Mouse (Mus musculus) CH12F3 (cell line): ENCODE measurements around the gene Setdb2.

Source experiments
- in situ Hi-C: fragments of 300-500 bp; cut with MboI; formaldehyde crosslinking; loops from 2 replicates; pipeline ENCODE4 v1.14.3; 2020; ENCODE audit warnings: low sequenced_read_pairs

Setdb2 gene

DNA sequence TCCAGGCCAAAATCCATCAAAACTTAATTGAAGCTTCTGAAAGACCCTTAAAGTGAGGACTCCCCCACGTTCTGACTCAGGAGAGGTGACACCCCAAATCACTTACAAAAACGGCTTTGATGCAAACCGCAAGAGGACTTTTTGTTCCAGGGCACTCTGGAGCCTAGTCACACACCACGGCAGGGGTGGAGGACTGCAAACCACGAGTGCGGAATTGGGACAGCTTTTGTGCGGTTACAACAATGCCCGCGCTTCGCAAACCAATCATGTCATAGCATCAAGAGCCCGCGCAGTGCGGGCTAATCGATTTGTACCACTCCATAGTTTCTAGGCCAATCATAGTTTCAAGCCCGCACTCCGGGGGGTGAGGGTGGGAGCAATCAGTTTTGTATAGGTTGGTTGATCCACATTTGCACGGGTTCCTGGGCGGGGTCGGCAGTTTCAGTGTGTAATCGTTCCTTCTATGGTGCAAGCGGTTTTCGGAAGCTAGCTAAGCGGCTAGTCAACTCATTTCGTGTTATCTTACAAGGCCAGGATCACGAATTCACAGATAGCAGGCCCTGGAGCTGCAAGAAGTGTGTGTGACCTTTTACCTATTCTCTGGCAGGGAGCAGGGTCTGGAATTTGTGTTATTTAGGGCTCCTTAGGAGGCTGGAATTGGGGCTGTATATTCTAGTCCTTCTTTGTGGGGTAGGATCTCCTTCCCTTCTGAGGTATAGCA lies 70.2 kb downstream of the Setdb2 start:
- in situ Hi-C loops = no loop called here

DNA sequence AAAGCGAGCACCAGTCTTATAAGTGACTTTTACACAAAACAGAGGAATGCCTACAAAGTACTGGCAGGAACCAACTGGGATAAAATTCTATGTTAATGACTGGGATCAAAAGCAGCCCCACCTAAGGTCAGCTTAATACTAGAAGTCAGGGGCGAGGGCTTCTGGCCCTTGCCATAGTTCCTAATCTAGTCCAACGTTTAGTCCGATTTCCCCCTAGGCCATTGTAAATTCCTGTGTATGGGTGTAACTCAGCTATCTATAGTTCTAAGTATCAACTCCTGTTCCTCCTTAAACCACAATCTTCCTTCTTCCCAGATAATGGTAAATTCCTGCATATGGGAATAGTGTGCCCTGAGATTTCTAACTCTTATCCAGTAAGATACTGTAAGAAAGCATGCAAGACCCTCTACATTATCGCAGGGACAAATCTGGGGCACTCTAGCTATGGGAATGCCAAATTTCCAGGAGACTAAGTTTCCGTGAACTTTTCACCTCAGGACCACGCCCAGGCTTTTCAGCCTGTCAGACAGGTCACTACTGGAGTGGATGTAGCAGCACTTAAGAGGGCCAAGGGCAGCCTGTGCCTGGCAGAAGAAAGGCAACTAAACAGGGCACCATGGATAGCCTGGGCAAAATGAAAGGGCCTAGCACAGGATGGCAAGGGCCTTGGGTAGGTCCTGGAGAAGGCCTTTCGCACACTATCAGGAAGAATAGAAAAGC lies 74.1 kb downstream of the Setdb2 start:
- in situ Hi-C loops = no loop called here

DNA sequence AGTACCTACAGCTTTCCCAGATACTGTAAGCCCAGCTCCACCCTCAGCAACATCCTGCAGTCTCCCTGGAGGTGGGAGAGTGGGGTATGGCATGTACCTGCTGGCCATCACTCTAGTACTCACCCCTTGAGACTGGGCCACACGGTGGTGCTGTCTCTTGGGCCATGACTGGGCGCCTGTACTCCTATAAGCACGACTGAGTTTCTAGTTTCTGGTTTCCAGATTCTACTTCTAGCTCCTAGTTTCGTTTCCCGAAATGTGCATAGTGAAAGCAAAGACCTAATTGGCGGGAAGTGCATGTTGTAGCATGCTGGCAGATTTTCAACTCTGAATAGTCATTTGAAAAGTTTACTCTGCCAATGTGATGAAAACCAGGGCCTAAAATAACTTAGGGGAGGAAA lies 75.4 kb downstream of the Setdb2 start, which contains the start of gene Phf11d:
Gene Phf11d (minus strand): TSS at position 227 of the 401 bp plus-strand sequence.
- in situ Hi-C loops = no loop called here
